Mouse (Mus musculus): ENCODE data around the gene Tex9.

The Tex9 gene

DNA sequence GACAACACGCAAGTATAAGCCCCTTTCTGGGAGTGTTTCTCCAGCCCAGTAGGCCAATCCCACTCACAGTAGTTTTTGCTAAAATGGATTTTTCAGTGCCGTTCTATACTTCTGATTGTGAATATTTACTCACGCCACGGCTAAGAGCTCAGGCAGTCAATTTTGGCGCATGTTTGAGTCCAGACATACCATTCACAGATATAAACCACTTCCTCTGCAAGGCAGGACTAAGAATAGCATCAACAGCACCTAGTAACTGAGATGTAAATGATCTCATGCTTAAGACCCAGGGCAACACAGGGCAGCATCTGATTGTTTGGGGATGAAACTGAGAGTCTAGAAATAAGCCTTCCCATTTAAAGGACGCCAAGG is at the start of gene Tex9:
Tex9 (minus strand) TSS at position 19 of the 372 bp plus-strand sequence.
- peak; percentile 24 for DNase-seq (ENCODE audit: low spot score)

DNA sequence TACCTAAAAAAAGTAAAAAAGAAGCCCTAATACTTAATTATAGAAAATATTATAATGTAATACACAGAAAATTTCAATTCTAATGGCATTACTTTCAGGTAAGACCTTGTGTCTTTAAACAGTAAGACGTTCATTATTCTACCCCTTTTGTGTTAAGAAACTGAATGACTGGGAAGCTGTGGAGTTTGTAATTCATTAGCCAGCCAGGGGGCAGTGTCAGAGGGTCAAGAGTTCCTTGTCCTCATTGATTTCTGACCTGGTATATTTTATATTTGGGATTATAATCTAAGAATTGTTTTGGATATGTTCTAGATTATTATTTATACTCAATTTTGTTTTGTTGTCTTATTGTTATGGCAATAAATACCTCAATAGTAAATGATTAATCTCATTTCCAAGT is 45.1 kb upstream of the Tex9 start:
- DNase-seq (ENCODE audit: low spot score) = no peak

DNA sequence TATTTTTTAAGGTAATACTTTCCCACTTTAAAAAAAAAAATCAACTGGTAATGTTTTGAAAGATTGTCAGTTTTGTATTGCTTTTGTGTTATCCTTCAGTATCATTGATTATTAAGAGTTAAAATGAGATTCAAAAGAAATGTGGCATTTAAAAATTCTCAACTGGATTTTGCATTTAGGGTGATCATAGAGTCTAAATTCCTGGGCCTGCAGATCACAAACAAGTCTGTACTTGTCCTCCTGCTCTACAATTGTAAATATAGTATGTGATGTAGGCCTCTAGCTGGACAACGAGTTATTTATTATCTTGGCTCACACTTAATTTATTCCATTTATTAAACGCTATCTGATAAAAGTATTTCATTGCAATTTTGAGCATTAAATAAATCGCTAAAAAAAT is 43.4 kb upstream of the Tex9 start:
- DNase-seq (ENCODE audit: low spot score) = no peak

DNA sequence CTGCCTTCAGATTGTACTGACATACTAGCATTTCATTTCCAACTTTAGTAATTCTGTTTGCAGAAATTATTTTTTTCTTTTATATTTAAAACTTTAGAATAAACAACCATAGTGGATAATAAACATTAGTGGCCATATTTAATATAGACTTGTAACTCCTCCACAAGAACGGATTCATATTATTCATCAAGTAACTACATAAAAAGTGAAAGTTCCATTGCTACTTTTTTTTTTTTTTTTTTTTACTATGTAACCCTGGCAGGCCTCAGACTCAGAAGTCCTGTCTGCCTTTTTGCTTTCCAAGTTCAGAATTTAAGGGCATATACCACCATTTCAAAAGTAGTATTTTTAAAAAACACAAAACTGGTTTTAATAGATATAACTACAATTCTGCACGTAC is 43.0 kb upstream of the Tex9 start:
- no peak for DNase-seq (ENCODE audit: low spot score)

DNA sequence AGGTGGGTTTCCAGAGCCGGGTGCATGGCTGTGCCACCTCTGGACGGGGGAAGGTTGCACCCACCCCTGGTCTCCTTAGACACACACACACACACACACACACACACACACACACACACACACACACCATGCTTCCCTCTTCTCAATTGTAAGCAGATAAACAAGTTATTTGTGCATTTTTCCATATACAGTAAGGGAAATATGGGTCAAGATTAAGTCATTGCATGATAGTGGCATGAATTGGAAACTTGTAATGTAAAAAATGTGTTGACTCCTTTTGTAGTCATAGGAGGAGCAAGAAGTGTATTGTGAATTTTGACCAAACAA is 41.0 kb upstream of the Tex9 start:
- no peak for DNase-seq (ENCODE audit: low spot score)

DNA sequence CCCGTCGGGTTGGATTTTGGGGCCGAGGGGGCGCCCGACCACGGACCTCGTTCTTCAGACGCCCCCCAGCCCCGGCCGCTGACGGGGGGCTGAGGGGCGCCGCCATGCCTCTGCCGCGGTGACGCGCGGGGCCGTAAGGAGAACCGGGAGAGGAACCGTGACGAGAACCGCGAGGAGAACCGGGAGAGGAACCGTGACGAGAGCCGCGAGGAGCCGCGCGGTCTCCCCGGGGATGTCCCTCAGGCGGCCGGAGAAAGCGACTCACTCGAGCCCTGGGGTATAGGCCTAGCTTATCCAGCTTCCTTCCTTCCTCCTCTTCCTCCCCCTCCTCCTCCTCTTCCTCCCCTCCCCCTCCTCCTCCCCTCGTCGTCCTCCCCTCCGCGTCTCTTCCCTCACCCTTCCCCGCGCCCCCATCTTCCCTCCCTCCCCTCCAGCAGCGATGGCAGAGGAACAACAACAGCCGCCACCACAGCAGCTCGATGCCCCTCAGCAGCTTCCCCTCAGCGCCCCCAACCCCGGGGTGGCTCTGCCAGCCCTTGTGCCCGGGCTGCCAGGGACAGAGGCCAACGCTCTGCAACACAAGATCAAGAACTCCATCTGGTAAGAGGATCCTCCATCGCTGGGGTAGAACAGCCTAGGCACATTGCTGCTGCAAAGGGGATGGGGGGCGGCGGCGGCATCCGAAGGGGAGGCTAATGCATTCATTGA is 40.5 kb upstream of the Tex9 start:
- DNase-seq (ENCODE audit: low spot score) = peak; percentile 22

DNA sequence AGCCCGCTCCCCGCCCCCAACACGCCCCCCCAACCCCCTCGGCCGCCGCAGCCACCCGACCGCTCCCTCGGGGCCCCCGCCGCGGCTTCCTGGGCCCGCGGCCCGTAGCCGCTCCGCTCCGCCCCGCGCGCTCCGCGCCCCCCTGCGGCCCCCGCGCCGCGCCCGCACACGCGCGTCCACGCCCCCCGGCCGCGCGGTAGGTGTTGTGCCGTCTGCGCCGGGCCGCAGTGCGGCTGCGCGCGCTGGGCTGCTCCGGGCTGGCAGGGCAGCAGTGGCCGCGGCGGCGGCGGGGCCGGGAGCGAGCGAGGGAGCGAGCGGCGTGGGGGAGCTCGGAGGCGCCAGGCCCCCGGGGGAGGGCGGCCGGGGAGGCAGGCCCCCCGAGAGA is 40.0 kb upstream of the Tex9 start, which contains the start of gene Rfx7:
Rfx7 (plus strand) TSS at position 245 of the 385 bp plus-strand sequence.
- DNase-seq (ENCODE audit: low spot score) = peak; percentile 64

DNA sequence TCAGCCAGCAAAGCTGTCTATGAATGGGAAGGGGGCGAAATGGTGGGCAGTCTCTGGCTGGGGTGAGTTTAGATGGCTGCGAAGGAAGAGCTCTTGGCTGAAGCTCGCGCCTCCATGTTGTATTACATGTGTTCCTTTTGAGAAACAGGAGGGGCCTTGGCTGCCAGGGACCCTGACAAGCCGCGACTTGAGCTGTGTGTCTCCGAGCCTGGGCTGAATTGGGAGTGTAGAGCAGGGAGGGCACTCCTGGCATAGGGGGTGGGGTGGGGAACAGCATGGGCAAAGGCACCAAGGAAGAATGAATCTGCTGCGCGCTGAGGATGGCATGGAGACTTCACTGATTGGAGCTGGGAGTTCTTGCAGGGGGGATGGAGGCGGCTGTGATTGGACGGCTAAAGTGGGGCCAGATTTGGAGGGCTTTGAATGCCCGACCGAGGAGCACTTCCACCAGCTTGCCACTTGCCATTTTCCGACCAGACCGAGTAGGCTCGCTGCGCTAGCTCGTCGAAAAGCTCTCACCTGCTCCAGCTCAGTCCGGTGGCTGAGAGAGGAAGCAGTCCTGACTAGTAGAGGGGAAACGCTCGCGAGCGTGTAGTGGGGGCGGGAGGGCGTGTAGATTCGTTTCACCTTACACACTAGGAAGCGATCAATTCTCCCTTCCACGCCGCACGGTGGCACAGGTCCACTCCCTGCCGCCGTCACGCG is 39.4 kb upstream of the Tex9 start:
- DNase-seq (ENCODE audit: low spot score) = peak; percentile 76

DNA sequence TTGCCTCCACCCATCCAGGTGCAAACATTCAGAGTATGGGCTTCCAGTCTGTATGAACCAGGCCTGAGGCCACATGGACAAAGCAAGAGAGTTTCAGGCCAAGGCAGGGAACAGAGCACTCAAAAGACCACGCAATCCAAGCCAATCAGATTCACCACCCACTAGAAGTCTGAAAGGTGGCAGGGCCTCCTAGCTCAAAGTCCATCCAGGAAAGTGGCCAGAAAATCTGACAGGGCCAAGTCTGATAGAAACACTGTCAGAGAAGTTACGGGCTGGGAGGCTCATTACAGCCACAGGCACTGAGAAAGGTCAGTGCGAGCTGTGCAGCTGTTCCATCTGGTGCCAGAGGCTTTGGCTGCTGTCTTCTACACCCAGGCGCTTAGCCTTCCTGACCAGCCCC is 38.8 kb upstream of the Tex9 start:
- no peak for DNase-seq (ENCODE audit: low spot score)

DNA sequence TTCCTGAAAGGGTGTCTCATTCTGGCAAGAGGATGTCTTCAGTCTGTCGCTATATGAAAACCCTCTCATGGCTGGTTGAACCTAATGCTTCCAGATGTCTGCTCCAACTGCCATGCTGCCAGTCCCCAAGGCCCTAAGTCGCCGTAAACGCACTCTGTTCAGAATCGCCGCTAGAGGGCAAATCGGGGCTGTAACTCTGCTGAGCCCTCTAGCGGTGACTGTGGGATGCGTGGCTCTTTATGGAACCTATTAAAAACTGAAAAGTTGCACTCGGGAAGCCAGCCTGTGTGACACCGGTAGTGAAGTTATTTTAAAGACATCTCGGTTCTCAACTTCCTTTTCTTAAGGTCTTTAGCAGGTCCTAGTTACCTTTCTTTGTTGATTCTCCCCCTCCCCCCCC is 38.2 kb upstream of the Tex9 start:
- peak; percentile 90 for DNase-seq (ENCODE audit: low spot score)

DNA sequence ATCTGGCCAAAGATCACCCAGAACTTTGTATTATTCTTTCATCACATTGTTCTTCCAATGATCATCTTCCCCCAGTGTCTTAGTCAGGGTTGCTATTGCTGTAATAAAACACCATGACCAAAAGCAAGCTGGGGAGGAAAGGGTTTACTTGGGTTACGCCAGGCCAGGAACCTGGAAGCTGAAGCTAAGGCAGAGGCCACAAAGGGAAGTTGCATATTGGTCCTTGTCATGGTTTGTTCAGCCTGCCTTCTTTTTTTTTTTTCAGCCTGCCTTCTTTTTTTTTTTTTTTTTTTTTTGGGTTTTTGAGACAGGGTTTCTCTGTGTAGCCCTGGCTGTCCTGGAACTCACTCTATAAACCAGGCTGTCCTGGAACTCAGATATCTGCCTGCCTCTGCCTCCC is 34.1 kb upstream of the Tex9 start:
- peak; percentile 4 for DNase-seq (ENCODE audit: low spot score)

DNA sequence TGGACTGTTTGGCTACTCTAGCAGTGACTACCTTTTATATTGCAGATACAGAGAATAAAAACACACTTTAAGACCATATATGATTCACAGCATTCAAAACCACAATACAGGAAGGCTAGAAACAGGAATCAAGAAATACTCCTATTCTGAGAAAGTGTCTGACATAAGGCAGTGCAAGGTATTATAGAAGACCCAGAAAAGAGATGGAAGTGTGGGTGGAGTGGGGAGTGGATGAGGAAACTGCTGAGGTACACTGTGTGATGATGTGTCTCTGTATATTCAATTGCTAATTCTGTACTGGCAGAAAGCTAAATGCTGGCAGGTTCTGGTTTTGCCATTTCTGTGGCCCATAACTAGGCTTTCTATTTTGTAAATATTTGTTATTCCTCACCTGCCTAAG is 28.8 kb upstream of the Tex9 start:
- DNase-seq (ENCODE audit: low spot score) = no peak

DNA sequence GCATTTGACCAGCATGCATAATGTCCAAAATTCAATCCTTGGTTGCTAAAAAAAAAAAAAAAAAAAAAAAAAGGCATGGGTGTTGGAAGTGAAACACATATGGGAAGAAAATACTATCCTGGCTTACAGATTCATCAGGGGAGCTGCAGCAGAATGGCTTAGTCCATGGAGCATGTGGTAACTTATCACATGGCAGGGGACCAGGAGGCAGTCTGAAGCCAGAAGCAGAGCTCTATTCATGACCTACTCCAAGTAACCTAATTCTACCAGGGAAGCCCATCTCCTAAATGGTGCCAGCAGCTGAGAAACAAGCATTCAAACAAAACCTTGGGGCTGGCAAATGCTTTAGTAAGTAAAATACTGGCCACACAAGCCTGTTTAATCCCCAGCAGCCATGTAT is 27.2 kb upstream of the Tex9 start:
- DNase-seq (ENCODE audit: low spot score) = no peak

DNA sequence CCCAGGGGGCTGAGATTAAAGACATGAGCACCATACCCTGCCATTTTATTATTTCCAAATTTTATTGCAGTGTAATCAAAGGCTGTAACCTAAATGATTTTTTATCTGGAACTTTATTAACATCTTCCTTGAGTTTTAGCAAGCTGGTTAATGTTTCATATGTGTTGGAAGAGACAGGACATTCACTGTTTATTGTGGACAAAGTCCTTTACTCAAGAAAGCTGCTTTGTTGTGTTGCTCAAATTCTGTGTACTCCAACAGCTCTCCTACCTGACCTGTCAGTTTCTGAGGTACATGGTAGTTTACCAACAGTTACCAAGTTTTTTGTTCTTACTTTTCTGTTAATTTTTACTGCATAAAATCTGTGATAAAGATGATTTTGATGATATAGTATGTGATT is 23.4 kb upstream of the Tex9 start:
- DNase-seq (ENCODE audit: low spot score) = no peak

DNA sequence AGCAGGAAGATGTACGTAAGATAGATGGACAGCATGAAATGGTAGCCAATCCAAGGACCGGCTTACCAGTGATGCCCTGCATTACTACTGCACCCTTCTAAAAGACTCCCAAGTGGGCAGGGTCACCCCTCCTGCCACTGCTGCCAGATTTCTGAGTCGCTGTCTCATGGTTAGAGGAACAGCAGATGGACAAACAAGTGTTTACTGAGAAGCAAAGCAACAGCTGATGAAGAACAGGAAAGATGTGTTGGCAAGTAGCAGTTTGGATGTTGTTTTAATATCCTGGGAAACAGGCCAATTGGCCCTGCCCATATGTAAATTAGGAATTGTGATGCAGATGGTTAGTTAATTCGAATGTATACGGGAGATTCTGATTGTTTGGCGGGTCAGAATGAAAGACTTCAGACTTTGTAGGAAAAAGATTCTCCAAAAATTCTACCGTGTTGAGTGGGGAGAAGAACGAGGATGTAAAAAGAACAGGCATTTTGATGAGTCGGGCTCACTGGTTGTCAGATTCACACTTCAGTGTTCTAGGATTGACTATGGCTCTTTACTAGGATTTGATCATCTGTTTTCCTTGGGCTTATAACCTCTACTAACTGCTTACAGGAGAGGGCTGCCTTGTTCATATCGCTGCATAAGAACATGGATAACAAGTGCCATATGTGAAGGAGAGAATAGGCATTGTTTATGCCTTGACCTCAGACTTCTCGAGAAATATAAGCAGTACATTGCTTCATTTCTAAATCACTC is 20.4 kb upstream of the Tex9 start:
- no peak for DNase-seq (ENCODE audit: low spot score)

DNA sequence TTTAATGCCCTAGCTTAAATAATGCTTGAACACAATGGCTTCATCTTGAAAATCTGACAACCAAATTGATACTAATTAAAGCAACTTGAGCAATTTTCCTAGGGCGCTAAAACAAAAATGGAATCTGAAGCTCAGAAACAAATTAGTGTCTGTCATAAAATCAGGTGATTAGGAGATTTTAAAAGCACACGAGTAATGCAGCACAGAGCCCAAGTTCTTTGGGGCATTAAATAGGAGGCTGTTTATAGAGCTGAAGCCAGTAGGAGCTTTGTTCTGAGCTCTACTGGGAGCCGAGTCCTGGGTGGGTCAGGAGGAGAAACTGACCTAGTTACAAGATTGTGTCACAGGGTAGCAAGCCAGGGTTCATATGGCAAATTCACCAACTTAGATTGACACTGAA is 5.2 kb upstream of the Tex9 start:
- DNase-seq (ENCODE audit: low spot score) = no peak

DNA sequence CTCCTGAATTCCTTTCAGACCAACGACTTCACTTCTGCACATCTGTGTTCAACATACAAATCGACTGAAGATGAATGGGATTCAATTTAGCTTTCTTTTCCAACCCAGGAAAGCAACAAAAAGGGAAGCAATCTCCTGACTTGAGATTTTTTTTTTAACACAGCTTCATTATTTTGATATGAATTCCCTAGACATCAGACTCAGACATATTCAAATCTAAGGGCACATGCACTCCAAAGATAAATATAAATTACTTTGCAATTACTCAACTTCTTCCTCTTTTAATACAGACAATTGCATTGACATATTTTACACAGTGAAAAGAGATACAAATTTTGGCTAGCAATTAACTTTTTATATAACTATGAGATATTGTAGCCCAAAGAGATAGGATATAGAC is 4.7 kb upstream of the Tex9 start:
- no peak for DNase-seq (ENCODE audit: low spot score)

DNA sequence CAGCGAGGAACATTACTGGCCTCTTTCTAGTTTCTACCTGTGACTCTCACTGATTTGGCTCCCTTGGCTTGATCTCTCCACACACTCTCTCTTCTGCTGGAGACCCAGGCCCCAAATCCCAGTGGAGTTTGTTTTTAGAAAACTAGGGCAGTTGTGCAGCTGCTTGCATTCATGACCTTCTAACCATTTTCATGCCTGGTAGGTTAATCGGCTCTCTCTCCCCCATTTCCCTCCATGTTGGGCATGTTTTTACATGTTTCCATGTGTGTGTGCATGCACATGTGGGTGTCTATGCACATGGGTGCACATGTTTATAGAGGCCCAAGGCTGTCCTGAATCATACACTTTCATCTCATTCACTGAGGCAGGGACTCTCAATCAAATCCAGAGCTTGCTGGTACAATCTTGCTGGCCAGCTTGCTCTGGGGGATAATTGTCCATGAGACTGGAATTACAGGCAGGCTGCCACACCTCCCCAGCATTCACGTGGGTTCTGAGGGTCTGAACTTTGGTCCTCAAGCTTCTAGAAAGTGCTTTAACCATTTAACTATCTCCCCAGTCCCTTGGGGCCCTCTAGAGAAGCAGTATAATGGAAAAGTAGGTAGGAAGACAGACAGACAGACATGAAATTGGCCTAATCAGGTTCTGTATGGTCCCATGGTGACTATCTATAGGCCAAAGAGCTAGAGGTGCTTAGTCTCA is 2.1 kb upstream of the Tex9 start:
- no peak for DNase-seq (ENCODE audit: low spot score)

DNA sequence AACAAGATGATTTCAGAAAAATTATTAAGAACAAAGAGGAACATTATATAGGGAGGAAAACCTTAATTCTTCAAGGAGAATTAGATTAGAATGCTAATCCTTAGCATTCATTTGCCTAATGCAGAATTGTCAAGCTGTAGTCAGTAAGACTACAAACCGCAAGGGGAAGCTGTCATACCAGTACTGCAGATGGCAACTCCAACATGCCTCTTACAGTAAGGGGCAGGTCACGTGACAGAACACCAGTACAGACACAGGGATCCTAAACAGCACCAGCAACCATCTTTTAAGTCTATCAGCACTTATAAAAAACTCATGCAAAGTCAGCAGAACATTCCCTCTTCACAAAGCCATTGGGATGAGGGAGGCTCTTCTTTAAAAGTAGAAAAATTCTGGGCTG is 1.5 kb upstream of the Tex9 start:
- peak; percentile 27 for DNase-seq (ENCODE audit: low spot score)

DNA sequence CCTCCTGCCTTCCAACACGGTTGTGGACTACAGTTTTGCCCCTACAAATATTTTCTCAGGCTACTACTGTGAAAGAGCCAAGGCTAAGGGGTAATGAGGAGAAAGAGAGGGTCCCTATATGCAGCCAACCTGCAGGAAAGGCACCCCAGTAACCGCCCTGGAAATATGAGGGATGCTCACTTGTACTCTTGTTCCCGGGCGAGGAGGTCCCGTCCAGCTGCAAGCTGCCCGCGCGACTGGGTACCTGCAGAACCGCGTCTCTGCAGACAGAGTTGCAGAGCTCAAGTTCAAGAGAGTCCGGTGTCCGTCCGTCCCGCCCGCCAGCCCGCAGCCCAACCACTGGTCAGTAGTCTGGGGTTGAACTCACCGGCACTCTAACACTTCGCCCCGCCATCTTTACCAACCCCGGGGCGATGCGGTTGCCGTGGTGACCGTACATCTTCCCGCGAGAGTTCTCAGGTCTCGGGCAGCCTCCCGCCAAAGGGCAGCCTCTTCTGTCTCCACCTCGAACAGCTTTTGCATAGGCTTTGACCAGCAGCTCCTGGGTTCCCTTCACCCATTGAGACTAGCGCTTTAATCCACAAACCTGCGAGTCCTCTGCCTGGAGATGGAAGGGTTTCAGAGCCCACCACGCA is 336 bp downstream of the Tex9 start:
- peak; percentile 91 for DNase-seq (ENCODE audit: low spot score)

DNA sequence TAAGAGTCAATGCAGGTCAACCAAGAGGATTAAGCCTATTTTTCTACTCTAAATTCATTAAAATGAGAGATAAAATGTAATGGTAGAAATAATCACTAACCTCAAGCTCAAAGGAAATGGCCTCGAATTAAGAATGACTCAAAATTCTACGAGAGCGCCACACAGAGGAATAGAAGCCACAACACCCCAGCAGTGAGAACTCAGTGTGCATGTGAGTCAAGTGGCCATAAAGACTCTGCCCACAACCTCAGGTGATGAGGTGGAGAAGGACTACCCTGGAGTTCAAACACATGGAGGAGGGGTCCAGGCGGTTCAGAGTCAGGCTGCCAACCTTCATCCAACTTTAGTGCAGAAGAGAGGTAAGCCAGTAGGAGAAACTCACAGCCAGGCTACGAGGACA is 2.9 kb downstream of the Tex9 start:
- no peak for DNase-seq (ENCODE audit: low spot score)

DNA sequence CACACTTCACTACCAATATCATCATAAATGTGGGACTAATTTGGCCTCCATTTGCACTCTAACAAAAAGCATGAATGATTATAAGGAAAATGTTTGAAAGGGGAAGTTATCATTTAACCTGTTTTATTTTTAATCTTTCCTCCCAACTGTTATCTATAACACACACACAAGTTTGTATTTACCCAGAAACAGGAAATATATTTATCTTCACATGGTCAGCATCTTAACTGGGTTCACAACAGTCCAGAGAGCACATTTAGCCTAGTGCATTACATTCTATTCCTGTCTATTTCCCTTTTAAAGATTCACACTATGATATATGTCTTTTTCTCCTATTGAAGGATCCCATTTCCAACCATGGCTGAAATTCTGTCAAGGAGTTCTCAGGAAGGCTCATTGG is 3.5 kb downstream of the Tex9 start:
- no peak for DNase-seq (ENCODE audit: low spot score)

Data from lung, postnatal 25 days (tissue).